16 mouse cellular contexts compared by ENCODE assay signal in genomic region chr1:100971361-100971760, GRCm38 (mm10).
"Had no signal": no experiment of that assay in that cellular context is flagged by ENCODE, and none has a peak within 500 bp of the region (broad histone marks: within the 10 kb centered on the region; RNA-seq: fewer than 3 reads in every experiment).

No protein-coding gene starts in this region.

- H3K27me3 ChIP-seq: neural tube, embryonic 13.5 days; neural tube, embryonic 15.5 days; stomach, embryonic 15.5 days had no signal

- H3K9me3 ChIP-seq: neural tube, embryonic 13.5 days; neural tube, embryonic 15.5 days; stomach, embryonic 15.5 days had no signal

- H3K36me3 ChIP-seq: neural tube, embryonic 13.5 days; neural tube, embryonic 15.5 days; stomach, embryonic 15.5 days had no signal

- DNase-seq: retina, postnatal 1 day; right cerebral cortex, adult 18-20 months; right cerebral cortex, postnatal 14 days; right cerebral cortex, postnatal 25 days; right cerebral cortex, postnatal 4 days; spleen, adult 18-20 months; thymus, adult 18-20 months; thymus, adult 2 months; thymus, postnatal 14 days; thymus, postnatal 25 days; thymus, postnatal 36 days; thymus, postnatal 4 days had no signal

- H3K4me3 ChIP-seq: neural tube, embryonic 13.5 days; neural tube, embryonic 15.5 days; stomach, embryonic 15.5 days had no signal

- H3K4me1 ChIP-seq: neural tube, embryonic 13.5 days; neural tube, embryonic 15.5 days; stomach, embryonic 15.5 days had no signal

- H3K9ac ChIP-seq: neural tube, embryonic 13.5 days; neural tube, embryonic 15.5 days; stomach, embryonic 15.5 days had no signal

- H3K27ac ChIP-seq: neural tube, embryonic 13.5 days; neural tube, embryonic 15.5 days; stomach, embryonic 15.5 days; stomach, postnatal 0 days had no signal
